Mouse (Mus musculus): Measurements from ENCODE around the gene Commd2. TPM values are rescaled to one million over a fixed set of nuclear protein-coding genes. Genes with fewer than 3 reads are reported as not detected.

Gene Commd2
- polyA plus RNA-seq, 1 experiment from 2014 or later, result 116 TPM

DNA sequence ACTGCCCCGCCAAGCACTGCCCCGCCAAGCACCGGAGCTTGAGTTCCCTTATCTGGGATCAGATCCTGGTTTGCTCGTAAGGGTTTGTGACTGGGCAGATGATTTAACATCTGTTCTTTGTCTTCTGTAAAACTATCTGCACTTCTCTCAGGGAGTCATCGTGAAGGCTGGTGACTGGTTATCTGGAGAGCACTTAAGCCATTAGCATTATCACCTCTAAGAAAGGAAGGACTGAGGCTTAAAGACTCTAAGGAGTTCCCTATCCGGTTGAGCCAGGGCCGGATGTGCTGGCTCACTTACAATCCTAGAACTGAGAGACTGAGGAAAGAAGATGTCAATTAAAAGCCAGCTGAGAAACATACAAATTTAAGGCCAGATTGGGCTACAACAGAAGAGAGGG, 39.7 kb downstream of the Commd2 start:
- no peaks in the 10 kb centered on the region for H3K9me3 ChIP-seq (ENCODE audit: low read length)
- H3K9ac ChIP-seq (replicated peaks; ENCODE audit: low read depth), result no peak overlapping the region
- no peak overlapping the region for H3K27ac ChIP-seq (ENCODE audit: low read length)
- H3K27me3 ChIP-seq (replicated peaks; ENCODE audit: insufficient read depth, low read length), result no peaks in the 10 kb centered on the region
- TF ChIP-seq CTCF (IDR thresholded peaks at IDR 0.05) (no peak), EP300 (IDR thresholded peaks at IDR 0.05) (no peak)
- ATAC-seq (no peak), DNase-seq (ENCODE audit: low spot score) (no peak)
- H3K4me3 ChIP-seq (ENCODE audit: low read depth, low read length), result no peak overlapping the region
- no peaks in the 10 kb centered on the region for H3K4me1 ChIP-seq (ENCODE audit: insufficient read depth, low read depth, low read length)
- no peaks in the 10 kb centered on the region for H3K36me3 ChIP-seq (ENCODE audit: insufficient read depth, low read length)
- WGBS, result 61% methylated on average over 7 of the region's 7 CpGs
- H3K4me2 ChIP-seq (replicated peaks; ENCODE audit: low read depth, low read length), result no peak overlapping the region

DNA sequence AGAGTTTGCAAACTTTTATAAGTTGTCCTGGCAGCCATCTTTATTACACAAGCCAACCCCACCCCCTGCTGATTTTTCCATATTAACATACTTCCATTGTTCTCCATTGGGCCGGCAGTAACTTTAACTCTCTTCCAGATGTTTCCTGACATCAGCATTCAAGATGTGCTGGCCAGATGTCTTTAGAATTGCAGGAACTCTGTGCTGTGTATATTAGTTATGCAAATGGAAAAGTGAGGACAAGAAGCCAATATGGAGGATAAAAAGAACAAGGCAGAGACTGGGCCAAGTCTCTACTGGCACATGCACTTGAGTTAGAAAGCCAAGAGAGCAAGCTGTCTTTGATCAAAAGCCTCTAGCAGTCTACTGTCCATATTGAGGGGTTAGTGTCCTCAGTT, 46.9 kb downstream of the Commd2 start:
- Histone ChIP-seq H3K27ac (ENCODE audit: low read length) (no peak overlapping the region; the same call in 1 of the 2 replicates), H3K9me3 (ENCODE audit: low read length) (no peaks in the 10 kb centered on the region), H3K9ac (replicated peaks; ENCODE audit: low read depth) (no peak overlapping the region), H3K4me1 (ENCODE audit: insufficient read depth, low read depth, low read length) (peaks cover 6% of the 10 kb centered on the region; the same call in 1 of the 2 replicates), H3K4me3 (ENCODE audit: low read depth, low read length) (no peak overlapping the region), H3K4me2 (replicated peaks; ENCODE audit: low read depth, low read length) (no peak overlapping the region), H3K27me3 (replicated peaks; ENCODE audit: insufficient read depth, low read length) (no peaks in the 10 kb centered on the region), H3K36me3 (ENCODE audit: insufficient read depth, low read length) (no peaks in the 10 kb centered on the region)
- ATAC-seq, result peak; percentile 82
- DNase-seq (ENCODE audit: low spot score), result peak; percentile 76
- TF ChIP-seq EP300 (IDR thresholded peaks at IDR 0.05) (peak; percentile 56), CTCF (IDR thresholded peaks at IDR 0.05) (no peak)
- WGBS, result 26% methylated on average over 1 of the region's 1 CpGs

DNA sequence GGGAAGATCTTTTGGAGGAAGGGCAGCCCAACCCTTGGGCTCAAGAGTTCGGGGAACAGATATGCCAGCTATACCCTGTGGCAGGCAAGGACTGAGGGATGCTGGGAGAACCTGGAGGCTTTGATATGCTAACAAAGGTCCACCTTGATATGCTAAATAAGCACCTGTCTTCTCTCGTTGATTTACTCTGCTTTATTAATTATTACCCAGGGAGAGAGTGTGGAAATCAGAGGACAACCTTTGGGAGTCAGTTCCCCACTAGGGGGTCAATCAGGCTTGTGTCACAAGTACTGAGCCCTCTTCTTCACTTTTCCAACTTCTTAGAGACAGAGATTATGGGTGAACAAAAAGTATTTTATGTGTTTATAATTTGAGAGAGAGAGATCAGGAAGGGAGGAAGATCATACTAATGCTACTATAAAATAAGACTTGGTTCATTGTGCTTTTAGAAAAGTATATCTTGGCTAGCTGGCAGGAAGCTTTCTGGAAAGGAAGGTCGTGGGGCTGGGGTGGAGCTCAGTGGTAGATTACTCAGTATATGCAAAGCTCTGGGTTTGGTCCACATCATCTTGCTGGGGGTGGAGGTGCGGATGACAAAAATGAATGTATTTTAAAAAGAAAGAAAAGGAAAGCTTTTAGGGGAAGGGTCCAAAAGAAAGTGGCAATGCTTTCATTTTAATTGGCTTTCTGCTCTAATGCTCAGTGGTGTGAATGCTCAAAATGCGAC, 47.5 kb downstream of the Commd2 start:
- no peak for DNase-seq (ENCODE audit: low spot score)
- Histone ChIP-seq H3K4me3 (ENCODE audit: low read depth, low read length) (no peak overlapping the region), H3K4me1 (ENCODE audit: insufficient read depth, low read depth, low read length) (peaks cover 6% of the 10 kb centered on the region; the same call in 1 of the 2 replicates), H3K36me3 (ENCODE audit: insufficient read depth, low read length) (no peaks in the 10 kb centered on the region), H3K9me3 (ENCODE audit: low read length) (no peaks in the 10 kb centered on the region), H3K9ac (replicated peaks; ENCODE audit: low read depth) (no peak overlapping the region), H3K4me2 (replicated peaks; ENCODE audit: low read depth, low read length) (no peak overlapping the region), H3K27me3 (replicated peaks; ENCODE audit: insufficient read depth, low read length) (no peaks in the 10 kb centered on the region), H3K27ac (ENCODE audit: low read length) (no peak overlapping the region; the same call in 1 of the 2 replicates)
- WGBS, result 53% methylated on average over 5 of the region's 5 CpGs
- ATAC-seq, result no peak
- TF ChIP-seq EP300 (IDR thresholded peaks at IDR 0.05), result no peak
- TF ChIP-seq CTCF (IDR thresholded peaks at IDR 0.05), result no peak

DNA sequence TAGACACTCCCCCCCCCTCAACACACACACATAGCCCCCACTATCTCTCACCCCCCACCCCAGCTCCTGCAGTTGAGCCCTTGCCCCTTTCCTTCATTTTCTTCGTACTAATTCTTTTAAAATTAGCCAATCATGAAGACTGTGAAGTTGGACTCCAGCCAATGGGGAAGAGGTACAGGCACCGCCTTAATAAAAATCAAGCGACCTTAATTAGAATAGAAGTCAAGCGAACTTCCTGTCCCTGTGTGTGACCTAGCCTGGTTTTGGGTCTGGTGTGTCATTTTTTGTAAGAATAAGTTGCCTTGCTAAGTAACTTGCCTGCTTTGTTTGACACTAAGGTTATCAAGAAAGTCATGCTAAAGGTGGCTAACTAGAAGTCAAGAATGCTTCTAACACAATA, 48.9 kb downstream of the Commd2 start:
- H3K27me3 ChIP-seq (replicated peaks; ENCODE audit: insufficient read depth, low read length), result no peaks in the 10 kb centered on the region
- TF ChIP-seq CTCF (IDR thresholded peaks at IDR 0.05) (no peak), EP300 (IDR thresholded peaks at IDR 0.05) (no peak)
- no peak overlapping the region for H3K27ac ChIP-seq (ENCODE audit: low read length)
- no peak overlapping the region for H3K4me2 ChIP-seq (replicated peaks; ENCODE audit: low read depth, low read length)
- H3K9me3 ChIP-seq (ENCODE audit: low read length), result no peaks in the 10 kb centered on the region
- 62% methylated on average over 4 of the region's 4 CpGs for WGBS
- no peak for DNase-seq (ENCODE audit: low spot score)
- H3K4me3 ChIP-seq (ENCODE audit: low read depth, low read length), result no peak overlapping the region
- H3K36me3 ChIP-seq (ENCODE audit: insufficient read depth, low read length), result no peaks in the 10 kb centered on the region
- ATAC-seq, result no peak
- H3K4me1 ChIP-seq (ENCODE audit: insufficient read depth, low read depth, low read length), result peaks cover 6% of the 10 kb centered on the region; the same call in 1 of the 2 replicates
- no peak overlapping the region for H3K9ac ChIP-seq (replicated peaks; ENCODE audit: low read depth)

DNA sequence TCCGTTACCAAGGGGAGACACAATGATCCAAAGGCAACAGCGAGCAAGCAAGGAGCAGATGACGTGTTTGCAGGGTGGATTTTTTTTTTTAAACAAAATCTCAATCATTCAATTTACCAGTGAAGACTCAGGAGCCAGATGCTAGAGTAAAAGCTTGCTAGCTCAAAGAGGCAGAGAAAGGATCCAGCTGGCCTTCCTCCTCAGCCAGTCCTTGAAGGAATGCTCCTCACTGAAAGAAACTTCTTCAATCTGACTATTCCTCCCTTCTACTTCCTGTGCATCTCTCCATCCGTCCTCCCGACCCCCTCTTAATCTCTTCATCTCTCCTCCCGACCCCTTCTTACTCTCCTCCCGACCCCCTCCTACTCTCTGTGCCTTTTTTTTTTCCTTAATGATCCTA, 54.9 kb downstream of the Commd2 start:
- no peaks in the 10 kb centered on the region for H3K27me3 ChIP-seq (replicated peaks; ENCODE audit: insufficient read depth, low read length)
- ATAC-seq (0 out of 2 replicates have a peak, but pooled peaks have one; percentile 47), DNase-seq (ENCODE audit: low spot score) (peak; percentile 40)
- no peaks in the 10 kb centered on the region for H3K4me1 ChIP-seq (ENCODE audit: insufficient read depth, low read depth, low read length)
- no peak overlapping the region for H3K4me3 ChIP-seq (ENCODE audit: low read depth, low read length)
- H3K9ac ChIP-seq (replicated peaks; ENCODE audit: low read depth), result no peak overlapping the region
- H3K4me2 ChIP-seq (replicated peaks; ENCODE audit: low read depth, low read length), result no peak overlapping the region
- H3K27ac ChIP-seq (ENCODE audit: low read length), result no peak overlapping the region
- TF ChIP-seq EP300 (IDR thresholded peaks at IDR 0.05) (no peak), CTCF (IDR thresholded peaks at IDR 0.05) (no peak)
- H3K36me3 ChIP-seq (ENCODE audit: insufficient read depth, low read length), result no peaks in the 10 kb centered on the region
- WGBS, result 30% methylated on average over 7 of the region's 7 CpGs
- no peaks in the 10 kb centered on the region for H3K9me3 ChIP-seq (ENCODE audit: low read length)

DNA sequence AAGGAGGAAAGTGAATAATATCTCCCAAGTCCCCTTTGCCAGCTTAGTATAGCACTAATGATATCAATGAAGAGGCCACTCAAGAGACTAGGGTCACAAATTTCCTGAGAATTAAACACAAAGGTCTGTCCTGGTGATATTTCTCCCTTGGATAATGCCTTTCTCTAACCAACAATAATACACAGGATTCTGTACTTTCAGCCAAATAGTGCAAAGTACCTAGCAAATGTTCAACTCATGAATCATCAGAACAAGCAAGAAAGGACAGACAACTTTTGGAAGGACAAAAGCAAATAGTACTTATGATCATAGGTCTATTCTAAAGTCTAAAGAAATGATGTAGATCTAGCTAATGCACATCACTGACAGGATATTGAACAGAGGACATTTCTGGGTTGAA, 56.0 kb downstream of the Commd2 start:
- Histone ChIP-seq H3K4me2 (replicated peaks; ENCODE audit: low read depth, low read length) (no peak overlapping the region), H3K9me3 (ENCODE audit: low read length) (no peaks in the 10 kb centered on the region), H3K36me3 (ENCODE audit: insufficient read depth, low read length) (no peaks in the 10 kb centered on the region), H3K27ac (ENCODE audit: low read length) (no peak overlapping the region), H3K9ac (replicated peaks; ENCODE audit: low read depth) (no peak overlapping the region), H3K4me3 (ENCODE audit: low read depth, low read length) (no peak overlapping the region), H3K27me3 (replicated peaks; ENCODE audit: insufficient read depth, low read length) (no peaks in the 10 kb centered on the region), H3K4me1 (ENCODE audit: insufficient read depth, low read depth, low read length) (no peaks in the 10 kb centered on the region)
- no peak for TF ChIP-seq EP300 (IDR thresholded peaks at IDR 0.05)
- no peak for TF ChIP-seq CTCF (IDR thresholded peaks at IDR 0.05)
- DNase-seq (ENCODE audit: low spot score) (no peak), ATAC-seq (no peak)

Small RNA genes within 50 kb of the gene (microRNA-seq; reads per million reads assigned to microRNA genes)
- not detected for gene Mir6377

Other genes starting within 250 kb of the Commd2 start
- gene Tm4sf4, start 226.4 kb downstream of the Commd2 start, polyA plus RNA-seq (2015; fragmentation: Nextera tagmentation; extraction: Ambion mirVana), result 0.08 and 0.13 TPM in 2 replicates
- 53.6 and 56.0 TPM in 2 replicates for gene Wwtr1, start 75.8 kb downstream of the Commd2 start, polyA plus RNA-seq (2015; fragmentation: Nextera tagmentation; extraction: Ambion mirVana)
- gene Ankub1, start 41.1 kb upstream of the Commd2 start, polyA plus RNA-seq (2015; fragmentation: Nextera tagmentation; extraction: Ambion mirVana), result 0.25 and 0.32 TPM in 2 replicates
- 155 and 197 TPM in 2 replicates for gene Rnf13, start 84.3 kb upstream of the Commd2 start, polyA plus RNA-seq (2015; fragmentation: Nextera tagmentation; extraction: Ambion mirVana)
- gene Pfn2, start 196.4 kb upstream of the Commd2 start, polyA plus RNA-seq (2015; fragmentation: Nextera tagmentation; extraction: Ambion mirVana), result 24.9 and 28.9 TPM in 2 replicates

Measured in lung, postnatal 0 days (tissue).